Mouse (Mus musculus) liver, adult 2 months (tissue): ENCODE data around the gene Vps35.

Experiments
- CTCF ChIP-seq: fragments of 200-500 bp; IDR thresholded peaks from 2 replicates; pipeline ENCODE4 v1.5.1; 2011; ENCODE audit warnings: low read depth, low read length, control low read depth
- POLR2A ChIP-seq: fragments of 200-500 bp; IDR thresholded peaks from 2 replicates; pipeline ENCODE4 v1.6.1; 2011; ENCODE audit warnings: low read length, control low read depth; ENCODE audit not compliant: insufficient read depth; ENCODE audit errors: extremely low read depth

GRCm38 (mm10) chr8:85323084-85323483 is 23.5 kb upstream of the Vps35 start:
- TF ChIP-seq CTCF, result no peak
- no peak for TF ChIP-seq POLR2A
